Mouse (Mus musculus) heart, adult 8-10 months (tissue): Measurements from ENCODE around the gene Ddx1. TPM values are rescaled to one million over a fixed set of nuclear protein-coding genes. Genes with fewer than 3 reads are reported as not detected.

Source experiments
- DNase-seq: peaks from one replicate; pipeline ENCODE4 v3.0.0; 2022; ENCODE audit warnings: low spot score
- total RNA-seq, 4 experiments: library from RNA; stranded (reverse); gene quantifications; 2 replicates each; pipeline ENCODE4 v1.2.4; 2022

Gene Ddx1
- total RNA-seq: 10 to 100 TPM; 70.8 to 87.7 (median 81.1) TPM

- DNase-seq: peak; percentile 77
Measured at GRCm38 (mm10) chr12:13248691-13249572, at the start of gene Ddx1. Gene Ddx1 (minus strand): TSS chr12:13249213.

- DNase-seq: no peak
Measured at GRCm38 (mm10) chr12:13293421-13293881, 44.4 kb upstream of the Ddx1 start.

GRCm38 (mm10) chr12:13291453-13291852 is 42.4 kb upstream of the Ddx1 start:
- no peak for DNase-seq

GRCm38 (mm10) chr12:13269570-13270390 is 20.8 kb upstream of the Ddx1 start:
- no peak for DNase-seq

GRCm38 (mm10) chr12:13268826-13269449 is 19.9 kb upstream of the Ddx1 start, which contains the start of gene Nbas:
Gene Nbas (plus strand): TSS chr12:13269133.
- DNase-seq: peak; percentile 83

- no peak for DNase-seq
Measured at GRCm38 (mm10) chr12:13268412-13268811, 19.4 kb upstream of the Ddx1 start.

- DNase-seq: no peak
Measured at GRCm38 (mm10) chr12:13255701-13256100, 6.7 kb upstream of the Ddx1 start.

- DNase-seq: no peak
Measured at GRCm38 (mm10) chr12:13255068-13255467, 6.1 kb upstream of the Ddx1 start.

- DNase-seq: no peak
Measured at GRCm38 (mm10) chr12:13249573-13249919, 533 bp upstream of the Ddx1 start.

GRCm38 (mm10) chr12:13242453-13242852 is 6.6 kb downstream of the Ddx1 start:
- no peak for DNase-seq

GRCm38 (mm10) chr12:13218101-13218514 is 30.9 kb downstream of the Ddx1 start:
- no peak for DNase-seq

GRCm38 (mm10) chr12:13217568-13217967 is 31.4 kb downstream of the Ddx1 start:
- DNase-seq: no peak

GRCm38 (mm10) chr12:13216501-13217103 is 32.4 kb downstream of the Ddx1 start:
- no peak for DNase-seq

- DNase-seq: peak; percentile 91
Measured at GRCm38 (mm10) chr12:13214345-13215278, 34.4 kb downstream of the Ddx1 start.

- DNase-seq: peak; percentile 75
Measured at GRCm38 (mm10) chr12:13211746-13212482, 37.1 kb downstream of the Ddx1 start.

GRCm38 (mm10) chr12:13209692-13210377 is 39.2 kb downstream of the Ddx1 start:
- DNase-seq: no peak

GRCm38 (mm10) chr12:13208983-13209451 is 40.0 kb downstream of the Ddx1 start:
- DNase-seq: no peak

GRCm38 (mm10) chr12:13208517-13208916 is 40.5 kb downstream of the Ddx1 start:
- no peak for DNase-seq

- DNase-seq: no peak
Measured at GRCm38 (mm10) chr12:13207099-13207498, 41.9 kb downstream of the Ddx1 start.
